Mouse (Mus musculus) E14TG2a.4 (cell line): Measurements from ENCODE around the gene Sgsm1.

Experiments
- CTCF ChIP-seq: conservative IDR thresholded peaks from 2 replicates; pipeline ENCODE4 v1.5.1; 2014; ENCODE audit warnings: low read length
- POU5F1 ChIP-seq: IDR thresholded peaks from 2 replicates; pipeline ENCODE4 v1.6.1; 2014; ENCODE audit warnings: low read length, borderline replicate concordance

DNA sequence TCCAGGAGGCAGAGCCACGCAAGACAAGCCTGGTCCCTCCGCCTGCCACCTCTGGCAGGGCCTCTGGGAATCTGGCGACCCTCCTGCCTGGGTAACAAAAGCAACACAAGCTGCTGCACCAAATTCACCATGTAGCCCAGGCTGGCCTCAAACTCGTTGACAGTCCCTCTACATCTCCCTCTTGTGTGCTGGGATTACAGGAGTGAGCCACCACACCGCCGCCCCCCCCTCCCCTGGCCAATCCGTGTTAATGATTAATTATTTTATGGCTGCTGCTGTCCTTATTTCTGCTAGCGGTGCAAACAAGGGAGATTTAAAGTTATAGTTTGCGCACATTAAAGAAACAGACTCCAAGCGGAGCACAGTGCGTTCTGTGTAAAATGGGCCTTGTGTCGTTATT lies 93.5 kb downstream of the Sgsm1 start:
- no peak for TF ChIP-seq CTCF
- TF ChIP-seq POU5F1, result no peak
